Mouse (Mus musculus): Measurements from ENCODE around the gene Gm10324. TPM values are rescaled to one million over a fixed set of nuclear protein-coding genes. Genes with fewer than 3 reads are reported as not detected.
"Not testable (repeated sequence)": the region's sequence is repeated elsewhere in the genome, so short reads cannot be mapped to it uniquely, and the experiment has no call there.

Gene Gm10324
- polyA plus RNA-seq (2015; fragmentation: Nextera tagmentation; extraction: Ambion mirVana): not detected in 2 replicates

- not testable (repeated sequence) for H3K27me3 ChIP-seq (replicated peaks; ENCODE audit: insufficient read depth, low read length); H3K4me2 ChIP-seq (replicated peaks; ENCODE audit: low read depth, low read length); H3K9ac ChIP-seq (replicated peaks; ENCODE audit: low read depth); H3K4me3 ChIP-seq (ENCODE audit: low read depth, low read length); H3K36me3 ChIP-seq (ENCODE audit: insufficient read depth, low read length); ATAC-seq; DNase-seq (ENCODE audit: low spot score); H3K9me3 ChIP-seq (ENCODE audit: low read length); H3K27ac ChIP-seq (ENCODE audit: low read length); H3K4me1 ChIP-seq (ENCODE audit: insufficient read depth, low read depth, low read length)
- WGBS: no CpG with 5 or more reads among the region's 2 CpGs
Observed at GRCm38 (mm10) chr13:66119247-66119646, at the start of gene Gm10324. Gm10324 (plus strand) TSS chr13:66119547.

Other genes starting within 250 kb of the Gm10324 start
- not detected in 2 replicates for gene Gm10772, start 108.0 kb downstream of the Gm10324 start, polyA plus RNA-seq (2015; fragmentation: Nextera tagmentation; extraction: Ambion mirVana)

Data from lung, postnatal 0 days (tissue).